Mouse (Mus musculus) heart, adult 9 months (tissue): Measurements from ENCODE around the gene Plcd1.

Experiments
- DNase-seq, 2 experiments: peaks; one replicate each; pipeline ENCODE4 v3.0.0; 2022; ENCODE audit warnings: low spot score in 2 of 2

The Plcd1 gene

DNA sequence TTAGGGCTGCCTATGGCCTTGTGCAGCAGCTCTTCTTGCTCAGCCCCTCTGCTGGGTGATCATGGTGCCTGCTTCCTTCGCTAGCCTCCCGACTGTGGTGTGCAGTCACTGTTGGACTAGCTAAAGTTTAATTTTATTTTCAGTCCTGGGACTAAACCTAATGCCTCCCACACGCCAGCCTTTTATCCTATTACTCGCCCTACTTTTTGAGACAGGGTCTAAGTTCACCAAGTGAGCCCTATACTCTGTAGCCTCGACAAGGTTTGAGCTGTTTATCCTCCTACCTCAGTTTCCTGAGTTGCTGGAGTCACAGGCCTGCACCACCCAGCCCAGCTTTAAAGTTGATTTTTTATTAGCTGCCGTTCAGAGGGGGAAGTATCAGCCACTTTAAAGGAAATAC is 68.0 kb downstream of the Plcd1 start:
- DNase-seq: no peak

DNA sequence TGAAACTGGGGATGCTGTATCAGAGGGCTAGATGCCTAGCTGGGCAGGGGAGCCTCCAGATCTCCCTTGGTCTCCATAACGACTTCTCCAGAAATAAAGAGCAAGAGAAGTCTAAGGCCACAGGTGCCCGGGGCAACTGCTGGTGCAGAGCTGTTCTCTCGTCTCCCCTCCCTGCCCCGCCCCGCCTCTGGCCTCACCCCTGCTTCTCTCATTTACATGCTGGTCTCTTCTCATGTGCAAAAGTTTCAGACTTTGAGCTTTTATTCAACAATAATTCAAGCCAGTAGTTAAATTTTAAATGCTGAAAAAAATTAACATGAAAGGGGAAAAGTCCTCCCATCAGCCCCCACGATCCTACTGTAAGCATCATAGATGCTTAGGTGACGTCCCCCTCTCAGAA is 71.6 kb downstream of the Plcd1 start:
- DNase-seq: no peak
